ENCODE assay signal across 27 mouse cellular contexts in the genomic region with DNA sequence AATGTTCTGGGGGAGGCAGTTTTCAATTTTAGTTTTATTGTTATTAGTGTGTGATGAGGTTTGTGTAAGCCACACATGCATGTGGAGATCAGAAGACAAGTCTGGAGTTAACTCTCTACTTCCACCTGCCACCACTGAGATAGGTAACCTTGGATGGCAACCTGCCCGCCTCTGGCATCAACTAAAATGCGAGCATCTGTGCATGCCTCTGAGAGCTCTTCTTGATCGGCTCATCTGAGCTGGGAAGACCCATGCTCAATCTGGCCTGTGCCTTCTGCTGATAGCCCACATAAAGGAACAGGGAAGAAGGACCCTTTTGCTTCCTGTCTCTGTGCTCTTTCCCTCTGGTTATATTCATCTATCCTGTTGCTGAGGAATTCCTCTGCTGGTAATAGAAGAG.
DNase-seq lines count a peak whose midpoint lies in the region; ATAC-seq lines count a peak whose summit lies in the region.
"Had no signal": no experiment of that assay in that cellular context is flagged by ENCODE, and none has a peak within 500 bp of the region (broad histone marks: within the 10 kb centered on the region; RNA-seq: fewer than 3 reads in every experiment).

No protein-coding gene starts in this region.

- H3K9ac ChIP-seq in midbrain, embryonic 11.5 days (ENCODE audit: low read length) = no peak overlapping the region
- H3K9ac ChIP-seq in midbrain, embryonic 15.5 days = no peak overlapping the region
- H3K9ac ChIP-seq: intestine, embryonic 15.5 days; limb, embryonic 12.5 days; liver, embryonic 15.5 days; lung, embryonic 14.5 days had no signal

- ATAC-seq in midbrain, embryonic 11.5 days (ENCODE audit: low FRiP score) = no peak
- no peak for ATAC-seq in midbrain, embryonic 15.5 days (replicated peaks)
- ATAC-seq: forebrain, embryonic 16.5 days; hindbrain, embryonic 16.5 days; intestine, embryonic 15.5 days had no signal

- H3K4me3 ChIP-seq in midbrain, embryonic 11.5 days (ENCODE audit: low read depth, low read length) = no peak overlapping the region
- no peak overlapping the region for H3K4me3 ChIP-seq in midbrain, embryonic 15.5 days
- H3K4me3 ChIP-seq: erythroblast, embryonic 14.5 days; hindbrain, embryonic 10.5 days; intestine, embryonic 15.5 days; limb, embryonic 12.5 days; liver, embryonic 15.5 days had no signal

- WGBS in midbrain, embryonic 11.5 days = 83% methylated on average over 3 of the region's 3 CpGs
- WGBS in midbrain, embryonic 15.5 days = 92% methylated on average over 3 of the region's 3 CpGs

- H3K36me3 ChIP-seq in midbrain, embryonic 11.5 days (ENCODE audit: control insufficient read depth, insufficient read depth, low read length) = peaks cover 6% of the 10 kb centered on the region; the same call in 1 of the 2 replicates
- H3K36me3 ChIP-seq in midbrain, embryonic 15.5 days (replicated peaks) = peaks cover 10% of the 10 kb centered on the region; the same call in 1 of the 2 replicates

- peak; percentile 56 for DNase-seq in midbrain, embryonic 11.5 days (ENCODE audit: low spot score, missing footprints)
- peak; percentile 81 to 85 for DNase-seq in cerebellum, adult 18-20 months
- peak; percentile 83 for DNase-seq in cerebellum, adult 9-11 months
- no peak for DNase-seq in thymus, postnatal 10 days (ENCODE audit: low spot score in 2 of 2)
- no peak for DNase-seq in Muller cell, postnatal 12 days (ENCODE audit: inconsistent ontology term)
- no peak for DNase-seq in frontal cortex, postnatal 25 days (ENCODE audit: low spot score in 2 of 2)
- DNase-seq: adrenal gland, adult 8-10 months; B cell, adult 2 months; gastrocnemius, postnatal 10 days; heart, postnatal 14 days; kidney, adult 8-10 months; kidney, postnatal 4 days; lung, embryonic 14.5 days; lung, postnatal 14 days; retina, postnatal 1 day; spleen, adult 18-20 months; thymus, postnatal 25 days had no signal

- H3K4me2 ChIP-seq in midbrain, embryonic 11.5 days = no peak overlapping the region
- no peak overlapping the region for H3K4me2 ChIP-seq in midbrain, embryonic 15.5 days
- H3K4me2 ChIP-seq: intestine, embryonic 15.5 days; limb, embryonic 12.5 days; liver, embryonic 15.5 days; lung, embryonic 14.5 days had no signal

- no peaks in the 10 kb centered on the region for H3K9me3 ChIP-seq in midbrain, embryonic 11.5 days (ENCODE audit: control insufficient read depth, low read length)
- H3K9me3 ChIP-seq in midbrain, embryonic 15.5 days = no peaks in the 10 kb centered on the region
- H3K9me3 ChIP-seq: hindbrain, embryonic 10.5 days; intestine, embryonic 15.5 days; limb, embryonic 12.5 days; liver, embryonic 15.5 days had no signal

- no peak overlapping the region for H3K27ac ChIP-seq in midbrain, embryonic 11.5 days (ENCODE audit: low read depth, low read length)
- no peak overlapping the region for H3K27ac ChIP-seq in midbrain, embryonic 15.5 days
- H3K27ac ChIP-seq: hindbrain, embryonic 10.5 days; intestine, embryonic 15.5 days; kidney, postnatal 0 days; limb, embryonic 12.5 days; liver, embryonic 15.5 days had no signal

- no peaks in the 10 kb centered on the region for H3K4me1 ChIP-seq in midbrain, embryonic 11.5 days (ENCODE audit: control insufficient read depth, insufficient read depth, low read length)
- peaks cover 4% of the 10 kb centered on the region for H3K4me1 ChIP-seq in midbrain, embryonic 15.5 days
- H3K4me1 ChIP-seq: hindbrain, embryonic 10.5 days; intestine, embryonic 15.5 days; limb, embryonic 12.5 days; liver, embryonic 15.5 days had no signal

- no peaks in the 10 kb centered on the region for H3K27me3 ChIP-seq in midbrain, embryonic 11.5 days (ENCODE audit: control insufficient read depth, insufficient read depth, low read length)
- H3K27me3 ChIP-seq in midbrain, embryonic 15.5 days (replicated peaks) = no peaks in the 10 kb centered on the region
- H3K27me3 ChIP-seq: CH12.LX; intestine, embryonic 15.5 days; limb, embryonic 12.5 days; liver, embryonic 15.5 days had no signal

Comparison
In these comparisons a context has a peak if more than half of its experiments do, and no peak if none do; other contexts are left out.
1. DNase-seq: peak in midbrain, embryonic 11.5 days (single experiment), cerebellum, adult 18-20 months (2 of 2) and cerebellum, adult 9-11 months (single experiment); none in thymus, postnatal 10 days (0 of 2), Muller cell, postnatal 12 days (single experiment) and frontal cortex, postnatal 25 days (0 of 2).